Mouse (Mus musculus): ENCODE results near the gene Cog4. TPM values are rescaled to one million over a fixed set of nuclear protein-coding genes. Genes with fewer than 3 reads are reported as not detected.

The Cog4 gene
- polyA plus RNA-seq, 1 experiment = not detected

- no peak overlapping the region for H3K27ac ChIP-seq (ENCODE audit: insufficient read depth, low read depth, low read length)
- no peak for TF ChIP-seq CTCF (IDR thresholded peaks at IDR 0.05; ENCODE audit: insufficient read depth, low read depth, low read length)
- no peak for TF ChIP-seq POLR2A (IDR thresholded peaks at IDR 0.05; ENCODE audit: insufficient read depth, low read depth, low read length)
- no peak overlapping the region for H3K4me3 ChIP-seq (ENCODE audit: insufficient read depth, low read depth, low read length)
- peaks cover 11% of the 10 kb centered on the region for H3K4me1 ChIP-seq (ENCODE audit: control insufficient read depth, insufficient read depth, low read length)
- 49% methylated on average over 2 of the region's 2 CpGs for WGBS
These were observed 36.6 kb upstream of the Cog4 start for GRCm38 (mm10) chr8:110809831-110810230.

- WGBS = 73% methylated on average over 7 of the region's 7 CpGs
- Histone ChIP-seq H3K27ac (ENCODE audit: insufficient read depth, low read depth, low read length) (no peak overlapping the region), H3K4me3 (ENCODE audit: insufficient read depth, low read depth, low read length) (no peak overlapping the region), H3K4me1 (ENCODE audit: control insufficient read depth, insufficient read depth, low read length) (peaks cover 8% of the 10 kb centered on the region)
- TF ChIP-seq CTCF (IDR thresholded peaks at IDR 0.05; ENCODE audit: insufficient read depth, low read depth, low read length) = no peak
- no peak for TF ChIP-seq POLR2A (IDR thresholded peaks at IDR 0.05; ENCODE audit: insufficient read depth, low read depth, low read length)
These were observed 35.8 kb upstream of the Cog4 start for GRCm38 (mm10) chr8:110810481-110811065.

- 94% methylated on average over 3 of the region's 3 CpGs for WGBS
- Histone ChIP-seq H3K4me3 (ENCODE audit: insufficient read depth, low read depth, low read length) (no peak overlapping the region), H3K27ac (ENCODE audit: insufficient read depth, low read depth, low read length) (no peak overlapping the region), H3K4me1 (ENCODE audit: control insufficient read depth, insufficient read depth, low read length) (peaks cover 5% of the 10 kb centered on the region)
- TF ChIP-seq CTCF (IDR thresholded peaks at IDR 0.05; ENCODE audit: insufficient read depth, low read depth, low read length) = no peak
- no peak for TF ChIP-seq POLR2A (IDR thresholded peaks at IDR 0.05; ENCODE audit: insufficient read depth, low read depth, low read length)
These were observed 35.3 kb upstream of the Cog4 start for GRCm38 (mm10) chr8:110811116-110811515.

- Histone ChIP-seq H3K4me3 (ENCODE audit: insufficient read depth, low read depth, low read length) (no peak overlapping the region), H3K27ac (ENCODE audit: insufficient read depth, low read depth, low read length) (no peak overlapping the region), H3K4me1 (ENCODE audit: control insufficient read depth, insufficient read depth, low read length) (peaks cover 5% of the 10 kb centered on the region)
- TF ChIP-seq POLR2A (IDR thresholded peaks at IDR 0.05; ENCODE audit: insufficient read depth, low read depth, low read length) (no peak), CTCF (IDR thresholded peaks at IDR 0.05; ENCODE audit: insufficient read depth, low read depth, low read length) (no peak)
- WGBS = 89% methylated on average over 7 of the region's 7 CpGs
These were observed 34.6 kb upstream of the Cog4 start for GRCm38 (mm10) chr8:110811793-110812192.

GRCm38 (mm10) chr8:110812349-110813080 is 33.9 kb upstream of the Cog4 start:
- TF ChIP-seq CTCF (IDR thresholded peaks at IDR 0.05; ENCODE audit: insufficient read depth, low read depth, low read length) (no peak), POLR2A (IDR thresholded peaks at IDR 0.05; ENCODE audit: insufficient read depth, low read depth, low read length) (no peak)
- peaks cover 5% of the 10 kb centered on the region for H3K4me1 ChIP-seq (ENCODE audit: control insufficient read depth, insufficient read depth, low read length)
- 93% methylated on average over 7 of the region's 7 CpGs for WGBS
- H3K27ac ChIP-seq (ENCODE audit: insufficient read depth, low read depth, low read length) = no peak overlapping the region
- no peak overlapping the region for H3K4me3 ChIP-seq (ENCODE audit: insufficient read depth, low read depth, low read length)

- Histone ChIP-seq H3K4me1 (ENCODE audit: control insufficient read depth, insufficient read depth, low read length) (peaks cover 5% of the 10 kb centered on the region), H3K27ac (ENCODE audit: insufficient read depth, low read depth, low read length) (no peak overlapping the region), H3K4me3 (ENCODE audit: insufficient read depth, low read depth, low read length) (no peak overlapping the region)
- 84% methylated on average over 7 of the region's 7 CpGs for WGBS
- TF ChIP-seq POLR2A (IDR thresholded peaks at IDR 0.05; ENCODE audit: insufficient read depth, low read depth, low read length) = no peak
- no peak for TF ChIP-seq CTCF (IDR thresholded peaks at IDR 0.05; ENCODE audit: insufficient read depth, low read depth, low read length)
These were observed 33.2 kb upstream of the Cog4 start for GRCm38 (mm10) chr8:110813081-110813812.

GRCm38 (mm10) chr8:110815308-110815707 is 31.1 kb upstream of the Cog4 start:
- no peaks in the 10 kb centered on the region for H3K4me1 ChIP-seq (ENCODE audit: control insufficient read depth, insufficient read depth, low read length)
- WGBS = 14% methylated on average over 3 of the region's 3 CpGs
- H3K27ac ChIP-seq (ENCODE audit: insufficient read depth, low read depth, low read length) = no peak overlapping the region
- TF ChIP-seq CTCF (IDR thresholded peaks at IDR 0.05; ENCODE audit: insufficient read depth, low read depth, low read length) = no peak
- TF ChIP-seq POLR2A (IDR thresholded peaks at IDR 0.05; ENCODE audit: insufficient read depth, low read depth, low read length) = no peak
- H3K4me3 ChIP-seq (ENCODE audit: insufficient read depth, low read depth, low read length) = no peak overlapping the region

- no peaks in the 10 kb centered on the region for H3K4me1 ChIP-seq (ENCODE audit: control insufficient read depth, insufficient read depth, low read length)
- WGBS = 93% methylated on average over 1 of the region's 1 CpGs
- no peak for TF ChIP-seq CTCF (IDR thresholded peaks at IDR 0.05; ENCODE audit: insufficient read depth, low read depth, low read length)
- no peak for TF ChIP-seq POLR2A (IDR thresholded peaks at IDR 0.05; ENCODE audit: insufficient read depth, low read depth, low read length)
- H3K4me3 ChIP-seq (ENCODE audit: insufficient read depth, low read depth, low read length) = no peak overlapping the region
- no peak overlapping the region for H3K27ac ChIP-seq (ENCODE audit: insufficient read depth, low read depth, low read length)
These were observed 29.4 kb upstream of the Cog4 start for GRCm38 (mm10) chr8:110816990-110817389.

- no peak for TF ChIP-seq CTCF (IDR thresholded peaks at IDR 0.05; ENCODE audit: insufficient read depth, low read depth, low read length)
- TF ChIP-seq POLR2A (IDR thresholded peaks at IDR 0.05; ENCODE audit: insufficient read depth, low read depth, low read length) = no peak
- no peaks in the 10 kb centered on the region for H3K4me1 ChIP-seq (ENCODE audit: control insufficient read depth, insufficient read depth, low read length)
- 62% methylated on average over 3 of the region's 3 CpGs for WGBS
- H3K4me3 ChIP-seq (ENCODE audit: insufficient read depth, low read depth, low read length) = no peak overlapping the region
- H3K27ac ChIP-seq (ENCODE audit: insufficient read depth, low read depth, low read length) = no peak overlapping the region
These were observed 27.8 kb upstream of the Cog4 start for GRCm38 (mm10) chr8:110818593-110818992.
